ENCODE assay signal across 10 mouse cellular contexts in genomic region chr1:128679005-128679980, GRCm38 (mm10).
DNase-seq lines count a peak whose midpoint lies in the region; ATAC-seq lines count a peak whose summit lies in the region.
"Had no signal": no experiment of that assay in that cellular context is flagged by ENCODE, and none has a peak within 500 bp of the region (broad histone marks: within the 10 kb centered on the region; RNA-seq: fewer than 3 reads in every experiment).

No protein-coding gene starts in this region.

- no peak overlapping the region for H3K4me3 ChIP-seq in neural tube, embryonic 11.5 days (ENCODE audit: low read depth, low read length)
- no peak overlapping the region for H3K4me3 ChIP-seq in forebrain, embryonic 13.5 days
- H3K4me3 ChIP-seq in kidney, embryonic 14.5 days (ENCODE audit: low read length): no peak overlapping the region
- H3K4me3 ChIP-seq: limb, embryonic 13.5 days had no signal

- peak overlapping the region; percentile 23; the same call in 1 of the 2 replicates for H3K9ac ChIP-seq in neural tube, embryonic 11.5 days (ENCODE audit: low read length)
- H3K9ac ChIP-seq in forebrain, embryonic 13.5 days: no peak overlapping the region
- H3K9ac ChIP-seq in kidney, embryonic 14.5 days (ENCODE audit: low read depth, low read length): no peak overlapping the region
- H3K9ac ChIP-seq: limb, embryonic 13.5 days had no signal

- no peak overlapping the region for H3K4me2 ChIP-seq in neural tube, embryonic 11.5 days (ENCODE audit: low read depth)
- H3K4me2 ChIP-seq in forebrain, embryonic 13.5 days: peak overlapping the region; percentile 11; the same call in 1 of the 2 replicates
- H3K4me2 ChIP-seq in kidney, embryonic 14.5 days (replicated peaks; ENCODE audit: low read depth, low read length): no peak overlapping the region
- H3K4me2 ChIP-seq: limb, embryonic 13.5 days had no signal

- no peaks in the 10 kb centered on the region for H3K9me3 ChIP-seq in neural tube, embryonic 11.5 days (ENCODE audit: control insufficient read depth, low read length)
- H3K9me3 ChIP-seq in forebrain, embryonic 13.5 days (replicated peaks): no peaks in the 10 kb centered on the region
- H3K9me3 ChIP-seq in kidney, embryonic 14.5 days (ENCODE audit: control insufficient read depth, low read length): no peaks in the 10 kb centered on the region
- H3K9me3 ChIP-seq: limb, embryonic 13.5 days had no signal

- peaks cover 8% of the 10 kb centered on the region for H3K4me1 ChIP-seq in neural tube, embryonic 11.5 days (ENCODE audit: control insufficient read depth, insufficient read depth, low read length)
- H3K4me1 ChIP-seq in forebrain, embryonic 13.5 days: peaks cover 25% of the 10 kb centered on the region
- peaks cover 10% of the 10 kb centered on the region for H3K4me1 ChIP-seq in kidney, embryonic 14.5 days (ENCODE audit: control insufficient read depth, insufficient read depth, low read length)

- no peaks in the 10 kb centered on the region for H3K27me3 ChIP-seq in neural tube, embryonic 11.5 days (ENCODE audit: control insufficient read depth, insufficient read depth, low read length)
- H3K27me3 ChIP-seq in forebrain, embryonic 13.5 days: no peaks in the 10 kb centered on the region
- no peaks in the 10 kb centered on the region for H3K27me3 ChIP-seq in kidney, embryonic 14.5 days (ENCODE audit: control insufficient read depth, insufficient read depth, low read length)
- H3K27me3 ChIP-seq: limb, embryonic 13.5 days had no signal

- no peak overlapping the region for H3K27ac ChIP-seq in neural tube, embryonic 11.5 days (ENCODE audit: low read depth, low read length)
- H3K27ac ChIP-seq in forebrain, embryonic 13.5 days: peak overlapping the region; percentile 11; the same call in 1 of the 2 replicates
- no peak overlapping the region for H3K27ac ChIP-seq in kidney, embryonic 14.5 days (ENCODE audit: low read depth, low read length)
- H3K27ac ChIP-seq: limb, embryonic 13.5 days had no signal

- no peak for ATAC-seq in neural tube, embryonic 11.5 days (ENCODE audit: insufficient read depth, low FRiP score, low TSS enrichment)
- peak; percentile 52 for ATAC-seq in forebrain, embryonic 13.5 days
- ATAC-seq in megakaryocyte progenitor cell, adult 5-6 weeks (replicated peaks; ENCODE audit: poor library complexity): peak; percentile 29
- ATAC-seq in kidney, embryonic 14.5 days (ENCODE audit: low FRiP score, low TSS enrichment): no peak

- WGBS in neural tube, embryonic 11.5 days: 55% methylated on average over 18 of the region's 18 CpGs
- WGBS in forebrain, embryonic 13.5 days: 23% methylated on average over 18 of the region's 18 CpGs
- WGBS in kidney, embryonic 14.5 days: 66% methylated on average over 18 of the region's 18 CpGs

- H3K36me3 ChIP-seq in neural tube, embryonic 11.5 days (ENCODE audit: control insufficient read depth, insufficient read depth, low read length): no peaks in the 10 kb centered on the region
- no peaks in the 10 kb centered on the region for H3K36me3 ChIP-seq in forebrain, embryonic 13.5 days (ENCODE audit: poor library complexity, severe bottlenecking)
- H3K36me3 ChIP-seq in kidney, embryonic 14.5 days (ENCODE audit: control insufficient read depth, insufficient read depth, low read length): no peaks in the 10 kb centered on the region
- H3K36me3 ChIP-seq: limb, embryonic 13.5 days had no signal

- DNase-seq in neural tube, embryonic 11.5 days (ENCODE audit: low spot score): no peak
- no peak for DNase-seq in neural tube, embryonic 10.5 days (ENCODE audit: extremely low spot score, low spot score)
- DNase-seq in gastrocnemius, adult 8-10 months (ENCODE audit: low spot score in 2 of 2): no peak
- DNase-seq in left cerebral cortex, adult 11 months (ENCODE audit: low spot score): no peak
- DNase-seq: cerebellum, adult 11-12 months; thymus, postnatal 4 days had no signal

Comparison
In these comparisons a context has a peak if more than half of its experiments do, and no peak if none do; other contexts are left out.
1. ATAC-seq: peak in forebrain, embryonic 13.5 days (single experiment) and megakaryocyte progenitor cell, adult 5-6 weeks (single experiment); none in neural tube, embryonic 11.5 days (single experiment) and kidney, embryonic 14.5 days (single experiment).